Mouse (Mus musculus): ENCODE data around the gene Tjp3. TPM values are rescaled to one million over a fixed set of nuclear protein-coding genes. Genes with fewer than 3 reads are reported as not detected.

The Tjp3 gene
- polyA plus RNA-seq, 2 experiments, result 0.37 to 0.38 TPM

GRCm38 (mm10) chr10:81285694-81286450, 5.5 kb downstream of the Tjp3 start:
- peak overlapping the region; percentile 64 for H3K4me2 ChIP-seq (ENCODE audit: low read depth)
- H3K9ac ChIP-seq (replicated peaks), result peak overlapping the region; percentile 21
- peak overlapping the region; percentile 35 to 58 for H3K4me3 ChIP-seq (ENCODE audit: insufficient read depth in 1 of 2, low read depth in 2 of 2, low read length in 2 of 2)
- DNase-seq (ENCODE audit: low read depth in 3 of 3, low spot score in 3 of 3), result peak; percentile 66 to 73 (median 72)
- H3K27ac ChIP-seq, result no peak overlapping the region
- H3K27me3 ChIP-seq (ENCODE audit: control insufficient read depth, insufficient read depth, low read length), result peaks cover 24% of the 10 kb centered on the region
- peaks cover 5 to 8% of the 10 kb centered on the region in 2 experiments; a peak in 2 of 4 replicates for H3K4me1 ChIP-seq (replicated peaks; ENCODE audit: control insufficient read depth in 2 of 2, insufficient read depth in 2 of 2, low read length in 1 of 2)
- WGBS (ENCODE audit: insufficient replicate concordance), result 2% methylated on average over 54 of the region's 54 CpGs
- peak; percentile 40; the same call in 1 of the 2 replicates for TF ChIP-seq EP300 (IDR thresholded peaks at IDR 0.05; ENCODE audit: low read depth)
- TF ChIP-seq CTCF (IDR thresholded peaks at IDR 0.05; ENCODE audit: low read depth), result no peak
- ATAC-seq (ENCODE audit: insufficient read depth), result peak; percentile 73
- no peaks in the 10 kb centered on the region for H3K36me3 ChIP-seq (replicated peaks; ENCODE audit: control insufficient read depth, insufficient read depth, low read depth)
- H3K9me3 ChIP-seq (ENCODE audit: control insufficient read depth, low read length), result no peaks in the 10 kb centered on the region

- 16% methylated on average over 17 of the region's 17 CpGs for WGBS (ENCODE audit: insufficient replicate concordance)
- Histone ChIP-seq H3K4me2 (ENCODE audit: low read depth) (no peak overlapping the region), H3K9ac (replicated peaks) (no peak overlapping the region), H3K9me3 (ENCODE audit: control insufficient read depth, low read length) (no peaks in the 10 kb centered on the region), H3K4me3 (ENCODE audit: insufficient read depth in 1 of 2, low read depth in 2 of 2, low read length in 2 of 2) (no peak overlapping the region), H3K36me3 (replicated peaks; ENCODE audit: control insufficient read depth, insufficient read depth, low read depth) (no peaks in the 10 kb centered on the region), H3K4me1 (replicated peaks; ENCODE audit: control insufficient read depth in 2 of 2, insufficient read depth in 2 of 2, low read length in 1 of 2) (peaks cover 5 to 8% of the 10 kb centered on the region in 2 experiments; a peak in 2 of 4 replicates), H3K27me3 (ENCODE audit: control insufficient read depth, insufficient read depth, low read length) (peaks cover 24% of the 10 kb centered on the region), H3K27ac (no peak overlapping the region)
- ATAC-seq (ENCODE audit: insufficient read depth) (no peak), DNase-seq (ENCODE audit: low read depth in 3 of 3, low spot score in 3 of 3) (no peak)
- TF ChIP-seq CTCF (IDR thresholded peaks at IDR 0.05; ENCODE audit: low read depth), result no peak
- no peak for TF ChIP-seq EP300 (IDR thresholded peaks at IDR 0.05; ENCODE audit: low read depth)
Observed at GRCm38 (mm10) chr10:81284719-81285118, 6.7 kb downstream of the Tjp3 start.

GRCm38 (mm10) chr10:81284189-81284588, 7.2 kb downstream of the Tjp3 start:
- DNase-seq (ENCODE audit: low read depth in 3 of 3, low spot score in 3 of 3), result no peak
- Histone ChIP-seq H3K27ac (no peak overlapping the region), H3K36me3 (replicated peaks; ENCODE audit: control insufficient read depth, insufficient read depth, low read depth) (no peaks in the 10 kb centered on the region), H3K4me3 (ENCODE audit: insufficient read depth in 1 of 2, low read depth in 2 of 2, low read length in 2 of 2) (no peak overlapping the region), H3K4me1 (replicated peaks; ENCODE audit: control insufficient read depth in 2 of 2, insufficient read depth in 2 of 2, low read length in 1 of 2) (peaks cover 5 to 8% of the 10 kb centered on the region in 2 experiments; a peak in 2 of 4 replicates), H3K4me2 (ENCODE audit: low read depth) (no peak overlapping the region), H3K9ac (replicated peaks) (no peak overlapping the region), H3K27me3 (ENCODE audit: control insufficient read depth, insufficient read depth, low read length) (peaks cover 24% of the 10 kb centered on the region), H3K9me3 (ENCODE audit: control insufficient read depth, low read length) (no peaks in the 10 kb centered on the region)
- 54% methylated on average over 6 of the region's 6 CpGs for WGBS (ENCODE audit: insufficient replicate concordance)
- no peak for ATAC-seq (ENCODE audit: insufficient read depth)
- TF ChIP-seq CTCF (IDR thresholded peaks at IDR 0.05; ENCODE audit: low read depth) (no peak), EP300 (IDR thresholded peaks at IDR 0.05; ENCODE audit: low read depth) (no peak)

GRCm38 (mm10) chr10:81279496-81279895, 11.9 kb downstream of the Tjp3 start:
- no peaks in the 10 kb centered on the region for H3K9me3 ChIP-seq (ENCODE audit: control insufficient read depth, low read length)
- no peak overlapping the region for H3K27ac ChIP-seq
- DNase-seq (ENCODE audit: low read depth in 3 of 3, low spot score in 3 of 3) (no peak), ATAC-seq (ENCODE audit: insufficient read depth) (no peak)
- TF ChIP-seq EP300 (IDR thresholded peaks at IDR 0.05; ENCODE audit: low read depth) (no peak), CTCF (IDR thresholded peaks at IDR 0.05; ENCODE audit: low read depth) (no peak)
- no peak overlapping the region for H3K4me2 ChIP-seq (ENCODE audit: low read depth)
- H3K4me1 ChIP-seq (replicated peaks; ENCODE audit: control insufficient read depth in 2 of 2, insufficient read depth in 2 of 2, low read length in 1 of 2), result no peaks in the 10 kb centered on the region
- WGBS (ENCODE audit: insufficient replicate concordance), result 31% methylated on average over 10 of the region's 10 CpGs
- H3K9ac ChIP-seq (replicated peaks), result no peak overlapping the region
- no peak overlapping the region for H3K4me3 ChIP-seq (ENCODE audit: insufficient read depth in 1 of 2, low read depth in 2 of 2, low read length in 2 of 2)
- H3K36me3 ChIP-seq (replicated peaks; ENCODE audit: control insufficient read depth, insufficient read depth, low read depth), result no peaks in the 10 kb centered on the region
- H3K27me3 ChIP-seq (ENCODE audit: control insufficient read depth, insufficient read depth, low read length), result peaks cover 13% of the 10 kb centered on the region

- ATAC-seq (ENCODE audit: insufficient read depth) (no peak), DNase-seq (ENCODE audit: low read depth in 3 of 3, low spot score in 3 of 3) (no peak)
- 68% methylated on average over 22 of the region's 22 CpGs for WGBS (ENCODE audit: insufficient replicate concordance)
- no peak overlapping the region for H3K9ac ChIP-seq (replicated peaks)
- H3K27me3 ChIP-seq (ENCODE audit: control insufficient read depth, insufficient read depth, low read length), result peaks cover 3% of the 10 kb centered on the region; the same call in 1 of the 2 replicates
- no peak overlapping the region for H3K4me2 ChIP-seq (ENCODE audit: low read depth)
- H3K4me3 ChIP-seq (ENCODE audit: insufficient read depth in 1 of 2, low read depth in 2 of 2, low read length in 2 of 2), result no peak overlapping the region
- no peaks in the 10 kb centered on the region for H3K9me3 ChIP-seq (ENCODE audit: control insufficient read depth, low read length)
- H3K27ac ChIP-seq, result no peak overlapping the region
- H3K4me1 ChIP-seq (replicated peaks; ENCODE audit: control insufficient read depth in 2 of 2, insufficient read depth in 2 of 2, low read length in 1 of 2), result no peaks in the 10 kb centered on the region
- no peak for TF ChIP-seq CTCF (IDR thresholded peaks at IDR 0.05; ENCODE audit: low read depth)
- no peak for TF ChIP-seq EP300 (IDR thresholded peaks at IDR 0.05; ENCODE audit: low read depth)
- no peaks in the 10 kb centered on the region for H3K36me3 ChIP-seq (replicated peaks; ENCODE audit: control insufficient read depth, insufficient read depth, low read depth)
Observed at GRCm38 (mm10) chr10:81277676-81278075, 13.7 kb downstream of the Tjp3 start.
